Mouse (Mus musculus): ENCODE data around the gene Gm1123. TPM values are rescaled to one million over a fixed set of nuclear protein-coding genes. Genes with fewer than 3 reads are reported as not detected.

Gene Gm1123
- total RNA-seq, 2 experiments from 2014 or later: not detected

DNA sequence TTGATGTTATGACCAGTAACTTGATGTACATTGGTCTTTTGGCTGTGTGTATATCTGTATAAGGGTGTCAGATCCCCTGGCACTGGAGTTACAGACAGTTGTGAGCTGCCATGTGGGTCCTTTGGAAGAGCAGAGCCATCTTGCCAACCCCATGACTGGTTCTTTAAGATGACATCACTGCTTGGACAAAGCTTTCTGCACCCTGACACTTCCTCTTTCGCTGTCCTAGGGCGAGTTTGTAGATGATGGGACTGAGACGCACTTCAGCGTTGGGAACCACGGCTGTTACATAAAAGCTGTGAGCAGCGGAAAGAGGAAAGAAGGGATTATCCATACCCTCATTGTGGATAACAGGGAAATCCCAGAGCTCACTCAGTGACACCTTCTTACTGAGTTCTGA lies 34.2 kb downstream of the Gm1123 start:
- no peak for DNase-seq (ENCODE audit: low spot score)

- DNase-seq (ENCODE audit: low spot score): no peak
Observed at GRCm38 (mm10) chr9:98999881-99000339, 35.6 kb downstream of the Gm1123 start.

DNA sequence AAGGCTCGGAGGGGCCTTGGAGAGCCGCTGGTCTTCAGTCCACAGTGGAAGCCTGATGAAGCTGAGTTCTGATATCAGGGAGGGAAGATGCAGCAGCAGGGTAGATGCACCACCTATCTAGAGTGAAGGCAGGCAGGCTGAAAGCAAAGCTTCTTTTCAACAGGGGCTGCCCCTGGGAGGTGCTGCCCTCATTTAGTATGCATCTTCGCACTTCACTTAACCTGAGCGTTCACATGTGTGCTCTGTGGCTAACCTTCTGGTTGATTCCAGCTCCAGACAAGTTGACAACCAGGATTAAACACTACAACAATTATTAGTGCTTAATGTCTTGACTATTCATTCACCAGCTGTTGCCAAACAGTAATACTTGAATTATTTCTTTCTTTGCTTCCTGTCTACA lies 41.4 kb downstream of the Gm1123 start:
- no peak for DNase-seq (ENCODE audit: low spot score)

DNA sequence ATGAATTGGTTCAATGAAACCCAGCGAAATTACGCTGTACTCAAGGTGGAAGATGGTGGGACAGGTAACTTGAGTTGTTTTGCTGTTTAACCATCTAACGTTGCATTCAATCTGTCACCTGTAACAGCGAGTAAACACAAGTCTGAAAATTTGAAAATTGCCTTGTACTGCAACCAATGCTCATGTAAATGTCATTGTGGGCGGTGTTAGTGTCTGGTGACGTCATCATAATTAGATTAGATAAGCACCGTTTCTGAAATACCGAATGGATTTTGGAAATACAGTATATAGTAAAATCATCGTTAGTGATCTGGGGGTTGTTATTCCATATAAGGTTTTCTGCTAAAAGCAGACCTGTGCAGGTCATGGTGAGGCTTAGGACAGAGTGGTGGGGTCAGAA lies 48.4 kb downstream of the Gm1123 start:
- no peak for DNase-seq (ENCODE audit: low spot score)

- no peak for DNase-seq (ENCODE audit: low spot score)
Observed at GRCm38 (mm10) chr9:98986476-98987096, 48.9 kb downstream of the Gm1123 start.

GRCm38 (mm10) chr9:98985800-98986475 lies 49.6 kb downstream of the Gm1123 start, which contains the start of gene Faim:
Gene Faim, plus strand, starts transcription at chr9:98986373.
- DNase-seq (ENCODE audit: low spot score): peak; percentile 100

DNA sequence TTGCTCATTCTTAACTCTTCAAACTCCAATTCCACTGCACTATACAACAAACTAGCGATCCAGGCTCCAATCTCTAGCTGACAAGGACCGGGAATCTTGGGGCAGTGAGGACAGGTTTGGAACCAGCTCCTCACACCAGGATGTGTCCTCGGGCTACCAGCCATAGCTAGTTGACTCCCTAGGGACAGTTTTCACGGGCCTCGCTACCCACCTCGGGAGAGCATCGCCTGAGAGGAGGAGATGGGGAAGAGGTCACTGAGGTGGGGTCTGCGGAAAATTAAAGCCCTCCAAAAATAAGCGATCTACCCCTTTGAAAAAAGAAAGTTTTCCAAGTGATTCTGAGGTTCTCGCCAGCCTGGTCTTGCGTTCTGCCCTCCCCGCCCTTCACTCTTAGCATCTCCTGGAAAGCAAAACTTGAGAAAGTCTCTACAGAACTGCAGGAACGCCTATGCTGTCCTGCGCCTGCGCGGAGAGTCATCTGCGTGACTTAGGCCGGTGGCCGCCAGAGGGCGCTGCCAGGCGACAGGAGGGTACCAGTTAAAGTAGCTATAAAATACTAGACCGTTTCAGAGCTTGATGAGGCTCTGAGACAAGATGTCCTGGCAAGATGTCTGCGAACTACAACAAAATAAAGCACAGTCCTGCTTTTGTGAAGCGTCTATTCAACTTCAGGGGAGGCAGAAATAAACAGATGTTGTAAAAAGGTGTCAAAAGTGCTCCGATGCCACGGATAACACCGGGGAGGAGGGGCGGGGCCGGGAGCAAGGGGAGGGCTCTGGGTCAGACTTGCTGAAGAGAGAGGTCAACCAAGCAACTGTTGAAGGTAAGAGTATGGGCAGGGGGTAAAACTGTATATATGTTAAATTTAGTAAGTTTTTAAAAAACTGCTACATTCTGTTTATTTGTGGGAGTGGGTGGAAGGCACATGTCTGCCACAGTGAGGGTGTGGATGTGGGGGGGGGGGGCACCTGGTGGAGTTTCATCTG lies 55.8 kb downstream of the Gm1123 start:
- DNase-seq (ENCODE audit: low spot score): peak; percentile 86

DNA sequence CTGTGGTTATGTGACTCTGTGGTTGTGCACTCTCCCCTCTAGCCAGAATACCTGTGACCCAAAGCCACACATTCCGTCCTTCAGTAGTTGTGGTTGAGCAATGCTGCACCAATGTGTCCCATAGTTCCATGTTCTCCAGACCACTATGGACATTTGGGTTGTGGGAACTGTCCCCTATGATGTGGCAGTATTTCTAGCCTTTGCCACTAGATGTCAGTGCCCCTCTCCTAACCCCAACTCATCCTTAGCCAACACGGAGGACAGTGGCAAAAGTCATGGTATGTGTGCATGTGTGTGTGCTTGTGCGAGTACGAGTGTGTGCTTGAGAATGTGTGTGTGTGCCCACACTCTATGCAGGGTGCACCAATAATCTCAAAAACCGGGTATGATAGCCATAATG lies 59.0 kb downstream of the Gm1123 start:
- DNase-seq (ENCODE audit: low spot score): no peak

GRCm38 (mm10) chr9:98976081-98976480 lies 59.4 kb downstream of the Gm1123 start:
- DNase-seq (ENCODE audit: low spot score): no peak

DNA sequence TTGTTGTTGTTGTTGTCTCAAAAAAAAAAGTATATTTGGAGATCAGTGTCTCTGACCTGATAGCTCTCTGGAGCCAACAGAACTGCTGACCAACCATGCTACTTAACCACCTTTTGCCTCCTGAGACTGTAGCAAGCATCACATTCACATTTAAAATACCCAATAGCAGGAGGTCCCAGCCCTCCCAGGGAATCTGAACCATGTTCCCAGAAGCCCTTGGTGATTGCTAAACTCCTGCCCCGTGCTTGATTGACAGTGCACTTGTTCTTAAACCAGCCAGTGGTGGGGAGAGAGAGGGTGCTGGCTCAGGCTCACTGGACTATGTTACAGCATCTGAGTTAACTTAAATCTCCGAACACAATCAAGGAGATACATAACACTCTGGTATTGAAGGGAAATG lies 60.6 kb downstream of the Gm1123 start:
- DNase-seq (ENCODE audit: low spot score): no peak

DNA sequence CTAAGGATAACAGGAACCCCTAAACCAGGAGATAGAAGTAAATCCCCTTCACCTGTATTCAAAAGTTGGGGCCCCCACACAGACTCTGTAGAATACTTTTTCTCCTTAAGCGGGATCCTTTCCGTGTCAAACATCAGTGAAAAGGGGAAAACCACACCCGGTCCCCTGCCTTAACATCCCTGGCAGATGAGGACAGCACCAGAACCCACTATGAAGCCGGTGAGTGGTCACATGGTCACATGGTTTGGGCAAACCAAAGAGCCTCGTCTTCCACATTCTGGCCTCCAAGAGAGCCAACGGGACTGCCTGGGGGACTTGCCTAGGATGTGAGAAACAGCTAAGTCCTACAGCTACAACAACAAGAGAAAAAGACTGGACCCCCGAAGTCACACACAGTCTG lies 62.0 kb downstream of the Gm1123 start:
- DNase-seq (ENCODE audit: low spot score): no peak

DNA sequence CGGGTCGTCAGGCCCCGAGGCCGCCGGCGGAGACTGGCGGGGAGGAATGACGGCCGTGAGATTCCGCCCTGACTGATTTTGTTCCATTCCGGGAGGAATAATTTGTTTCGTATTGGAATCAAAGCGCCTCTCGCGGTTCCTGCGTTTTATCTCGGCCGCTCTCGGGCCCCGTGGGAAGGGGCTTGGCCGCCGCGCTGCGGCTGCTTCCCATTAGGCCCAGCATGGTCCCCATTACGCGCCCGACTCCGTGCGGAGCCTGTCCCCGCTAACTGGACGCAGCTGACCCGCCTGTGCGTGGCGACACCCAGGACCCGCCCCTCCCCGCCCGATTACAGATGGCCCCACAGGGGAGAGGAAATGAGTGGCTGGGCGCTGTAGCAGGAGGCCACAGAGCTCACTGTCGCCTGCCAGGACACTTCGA lies 62.4 kb downstream of the Gm1123 start:
- no peak for DNase-seq (ENCODE audit: low spot score)

- no peak for DNase-seq (ENCODE audit: low spot score)
Observed at GRCm38 (mm10) chr9:98965084-98965483, 70.4 kb downstream of the Gm1123 start.

- DNase-seq (ENCODE audit: low spot score): no peak
Observed at GRCm38 (mm10) chr9:98963661-98964060, 71.9 kb downstream of the Gm1123 start.

DNA sequence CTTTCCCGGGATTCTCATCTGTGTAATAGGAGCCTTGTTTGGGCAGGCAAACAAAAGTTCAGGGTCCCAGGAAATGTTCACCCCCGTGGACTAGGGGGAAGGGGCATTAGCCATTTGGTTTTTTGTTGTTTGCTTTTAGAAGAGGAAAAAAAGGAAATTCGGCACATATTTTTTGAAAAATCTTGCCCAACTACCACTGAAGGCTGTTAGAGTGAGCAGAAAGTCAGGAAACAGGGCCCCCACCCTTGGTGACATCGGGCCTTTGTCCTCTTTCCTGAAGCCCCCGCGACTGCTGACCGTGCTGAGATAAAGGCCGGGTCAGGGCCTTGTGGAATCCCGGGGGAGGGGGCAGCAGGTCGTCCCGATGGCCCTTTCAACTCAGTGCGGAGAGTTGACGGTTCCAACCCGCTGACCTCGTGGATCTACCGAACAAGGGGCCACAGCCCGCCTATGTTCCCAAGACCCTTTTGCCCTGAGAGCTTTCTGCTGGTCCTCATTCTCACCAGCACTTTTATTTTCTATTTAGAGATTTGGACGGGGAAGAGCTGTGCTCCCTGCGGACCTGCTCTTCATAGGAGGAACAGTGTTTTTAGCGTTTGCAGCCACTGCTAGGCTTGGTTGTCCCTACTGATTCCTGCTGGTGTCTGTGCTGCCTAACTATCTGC lies 72.9 kb downstream of the Gm1123 start:
- DNase-seq (ENCODE audit: low spot score): no peak

DNA sequence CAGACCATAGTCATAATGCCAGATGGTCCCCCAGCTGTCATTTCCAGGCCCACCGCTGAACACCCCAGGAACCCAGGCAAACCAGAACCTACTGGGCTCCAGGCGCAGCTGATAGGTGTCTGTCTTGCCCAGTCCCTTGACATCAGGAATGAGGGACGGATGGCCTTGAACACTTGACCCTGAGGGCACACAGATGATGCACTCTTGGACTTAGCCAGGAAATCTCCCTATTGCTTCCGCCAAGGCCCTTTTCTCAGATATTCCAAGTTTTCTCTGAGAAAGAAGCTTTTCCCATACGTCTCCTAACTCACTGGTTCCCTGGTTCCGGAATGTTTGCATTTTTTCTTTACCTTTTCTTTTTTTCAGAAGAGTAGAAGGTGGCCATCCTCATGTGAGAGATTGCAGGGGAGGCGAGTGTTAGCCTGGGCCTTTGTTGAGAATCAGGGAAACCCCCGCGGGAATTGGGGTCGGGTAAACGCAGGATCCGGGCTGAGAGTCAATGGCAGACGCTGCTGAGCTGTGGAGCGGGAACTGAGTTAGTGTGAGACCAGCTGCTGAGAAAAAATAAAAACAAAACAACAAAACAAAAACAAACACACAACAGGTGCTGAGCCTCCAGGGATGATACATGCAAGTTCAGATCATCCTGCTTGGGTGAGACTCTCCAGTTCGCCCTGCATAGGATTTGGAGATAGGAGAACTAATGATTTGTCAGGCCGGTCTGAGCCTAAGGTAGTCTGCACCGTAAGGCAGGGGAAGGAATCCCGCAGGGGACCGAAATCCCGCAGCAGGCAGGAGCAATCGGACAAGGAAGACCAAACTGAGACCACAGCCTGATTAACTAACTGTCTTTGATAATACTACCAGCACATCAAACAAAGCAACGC lies 73.7 kb downstream of the Gm1123 start:
- DNase-seq (ENCODE audit: low spot score): no peak

- no peak for DNase-seq (ENCODE audit: low spot score)
Observed at GRCm38 (mm10) chr9:98960348-98960747, 75.2 kb downstream of the Gm1123 start.

DNA sequence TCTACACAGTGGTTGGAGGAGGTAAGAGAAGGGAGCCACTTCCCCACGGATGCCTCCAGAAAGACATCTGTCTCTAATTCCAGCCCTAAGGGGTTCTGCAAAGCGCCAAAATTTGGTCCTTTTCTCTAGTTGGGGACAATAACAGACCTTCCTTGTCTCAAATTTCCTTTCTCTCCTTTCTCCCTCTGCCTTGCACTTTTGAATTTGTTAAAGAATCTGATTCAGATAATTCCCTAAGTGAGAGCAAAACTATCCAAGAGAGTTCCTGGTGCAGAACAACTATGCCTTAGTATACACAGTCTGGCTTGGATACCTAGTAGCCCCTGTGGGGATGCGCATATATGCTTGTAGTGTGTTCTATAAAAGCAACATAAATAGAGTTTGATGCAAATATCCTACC lies 75.7 kb downstream of the Gm1123 start:
- no peak for DNase-seq (ENCODE audit: low spot score)

DNA sequence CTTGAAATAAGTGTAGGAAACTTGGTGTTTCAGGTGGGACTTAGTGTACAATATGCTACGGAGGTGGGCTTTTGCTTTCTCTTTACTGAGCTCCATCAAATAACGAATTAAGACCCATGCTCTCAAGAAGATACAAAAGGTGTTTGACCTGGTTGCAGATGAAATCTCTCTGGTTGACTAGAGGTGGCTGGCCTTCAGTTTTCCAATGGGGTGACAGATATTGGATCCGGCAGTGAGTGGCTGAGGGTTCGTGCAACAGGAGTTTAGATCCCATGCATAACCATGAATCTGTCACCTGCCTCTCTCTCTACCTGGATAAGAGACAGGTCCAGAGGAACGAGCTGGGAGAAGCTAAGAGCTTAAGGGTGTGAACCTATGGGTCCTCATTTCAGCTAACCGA lies 76.9 kb downstream of the Gm1123 start:
- no peak for DNase-seq (ENCODE audit: low spot score)

- DNase-seq (ENCODE audit: low spot score): no peak
Observed at GRCm38 (mm10) chr9:98957751-98958351, 77.7 kb downstream of the Gm1123 start.

All from gastrocnemius, adult 18-20 months (tissue).